Mouse (Mus musculus): ENCODE measurements at regions not wholly inside any gene's neighbourhood (a gene's known extent, or its start where the extent isn't known, plus 50 kb on each side); places are given as distances from the start of the nearest gene placed in this dataset.

DNA sequence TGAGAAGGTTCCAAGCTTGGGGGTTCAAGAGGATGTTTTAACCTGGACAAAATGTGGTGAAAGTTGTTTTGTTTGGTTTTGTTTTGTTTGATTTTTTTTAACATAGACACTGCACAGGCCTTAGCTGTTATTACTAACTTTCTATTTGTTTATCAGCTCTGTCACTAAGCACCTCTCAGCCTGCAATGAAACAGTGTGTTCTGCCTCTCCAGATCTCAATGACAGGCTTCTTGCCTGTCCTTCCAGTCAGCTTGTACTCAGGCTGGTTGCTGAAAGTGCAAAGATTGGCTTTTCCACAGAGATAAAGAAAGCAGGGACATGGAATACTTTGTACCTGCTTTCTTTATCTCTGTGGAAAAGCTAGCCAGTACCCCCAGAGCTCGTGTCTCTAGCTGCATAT lies 1114.9 kb upstream of the 1700009N14Rik start:
- TF ChIP-seq E2F4 (IDR thresholded peaks at IDR 0.05; ENCODE audit: borderline replicate concordance, low read depth, low read length): no peak
- no peak for TF ChIP-seq NELFE (IDR thresholded peaks at IDR 0.05; ENCODE audit: low read depth, low read length)
- no peak for TF ChIP-seq TCF12 (IDR thresholded peaks at IDR 0.05; ENCODE audit: low read depth, low read length)
- no peak for TF ChIP-seq POLR2A (IDR thresholded peaks at IDR 0.05; ENCODE audit: control insufficient read depth in 1 of 2, insufficient read depth in 1 of 2, low read depth in 1 of 2, low read length in 2 of 2, poor library complexity in 1 of 2)
- TF ChIP-seq CTCF (IDR thresholded peaks at IDR 0.05 in 2 of 3, conservative IDR thresholded peaks at IDR 0.05 in 1 of 3; ENCODE audit: control insufficient read depth in 1 of 3, insufficient read depth in 1 of 3, low read depth in 2 of 3, low read length in 3 of 3, poor library complexity in 1 of 3, severe bottlenecking in 1 of 3): no peak
- TF ChIP-seq RAD21 (IDR thresholded peaks at IDR 0.05; ENCODE audit: low read depth, low read length): no peak
- TF ChIP-seq MYC (IDR thresholded peaks at IDR 0.05; ENCODE audit: low read depth, low read length): no peak
- TF ChIP-seq MAX (IDR thresholded peaks at IDR 0.05; ENCODE audit: low read length): no peak
- TF ChIP-seq JUND (IDR thresholded peaks at IDR 0.05; ENCODE audit: low read depth, low read length): no peak
- no peak for TF ChIP-seq GABPA (IDR thresholded peaks at IDR 0.05; ENCODE audit: low read depth, low read length)
- no peak for TF ChIP-seq USF1 (IDR thresholded peaks at IDR 0.05; ENCODE audit: low read depth, low read length)
